Mouse (Mus musculus) fibroblast of lung, adult 2 months (primary cell): Measurements from ENCODE around the gene Ankdd1a.

Experiments used
- DNase-seq: peaks from one replicate; pipeline ENCODE4 v3.0.0-alpha.2; 2011; ENCODE audit warnings: low read depth

Ankdd1a gene

DNA sequence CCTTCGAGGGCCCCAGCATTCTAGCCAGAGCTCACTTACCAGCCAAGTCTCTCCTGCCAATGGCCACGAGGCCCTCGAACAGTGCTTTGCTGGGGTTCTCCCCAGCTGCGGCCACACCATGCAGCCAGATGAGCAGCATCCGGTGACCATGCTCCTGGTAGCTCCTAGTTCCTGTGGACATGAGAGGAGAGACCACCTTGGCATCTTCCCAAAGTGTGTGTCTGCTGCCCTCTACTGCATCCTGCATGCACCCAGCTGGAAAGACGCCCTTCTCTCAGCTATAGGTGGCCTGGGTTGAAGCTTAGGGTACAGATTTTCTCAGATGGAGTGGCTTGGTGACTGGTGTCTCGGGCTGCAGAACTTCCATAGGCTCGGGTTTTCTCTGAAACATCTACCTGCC, 17.8 kb downstream of the Ankdd1a start:
- DNase-seq: no peak

DNA sequence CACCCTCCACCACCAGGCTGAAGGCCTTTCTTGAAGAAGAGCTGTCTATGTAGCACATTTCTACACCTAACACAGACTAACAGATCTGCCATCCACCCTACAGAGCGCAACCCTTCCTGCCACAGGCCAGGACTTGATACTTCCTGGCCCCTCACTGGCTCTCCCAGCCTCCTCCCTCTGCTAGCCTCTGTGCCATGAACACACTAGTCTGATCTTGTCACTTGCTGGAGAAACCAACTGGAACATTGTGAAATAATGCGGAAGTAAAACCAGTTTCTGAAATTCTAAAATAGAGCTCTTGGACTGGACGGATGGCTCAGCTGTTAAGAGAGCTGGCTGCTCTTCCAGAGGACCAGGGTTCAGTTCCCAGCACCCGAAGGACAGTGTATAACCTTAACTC, 27.1 kb downstream of the Ankdd1a start:
- no peak for DNase-seq

DNA sequence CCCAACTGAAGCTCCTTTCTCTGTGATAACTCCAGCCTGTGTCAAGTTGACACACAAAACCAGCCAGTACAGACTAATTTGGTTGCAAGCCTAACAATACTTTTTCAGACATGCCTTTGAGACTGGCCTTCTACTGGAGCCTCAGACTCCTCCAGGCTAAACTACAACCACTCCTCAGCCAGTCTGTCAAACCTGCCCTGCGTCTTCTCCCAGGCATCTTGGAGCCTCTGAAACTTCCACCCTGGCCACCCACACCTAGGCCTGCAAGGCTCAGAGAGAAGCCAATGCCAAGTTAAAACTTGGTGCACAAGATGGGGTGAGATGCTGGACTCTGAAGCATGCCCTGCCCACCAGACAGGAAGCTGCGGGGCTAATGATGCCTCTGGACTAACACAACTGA, 27.6 kb downstream of the Ankdd1a start:
- DNase-seq: no peak

DNA sequence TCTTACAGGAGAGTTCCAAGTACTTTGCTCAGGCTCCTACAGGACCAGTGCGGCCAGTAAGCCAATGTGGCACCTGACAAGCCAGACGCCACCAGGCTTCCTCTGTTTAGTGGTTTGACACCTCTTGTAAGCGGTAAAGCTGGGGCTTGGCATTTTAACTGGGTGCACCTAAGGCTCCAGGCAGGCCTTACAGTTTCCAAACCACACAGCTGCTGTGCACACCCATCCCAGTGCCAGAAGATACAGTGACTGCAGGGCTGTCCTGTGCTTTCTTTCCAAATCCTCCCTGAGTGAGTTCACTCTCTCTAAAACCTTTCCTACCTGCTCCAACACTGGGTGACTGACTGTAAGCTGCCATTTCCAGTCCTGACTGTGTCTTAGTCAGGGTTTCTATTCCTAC, 28.5 kb downstream of the Ankdd1a start:
- no peak for DNase-seq

DNA sequence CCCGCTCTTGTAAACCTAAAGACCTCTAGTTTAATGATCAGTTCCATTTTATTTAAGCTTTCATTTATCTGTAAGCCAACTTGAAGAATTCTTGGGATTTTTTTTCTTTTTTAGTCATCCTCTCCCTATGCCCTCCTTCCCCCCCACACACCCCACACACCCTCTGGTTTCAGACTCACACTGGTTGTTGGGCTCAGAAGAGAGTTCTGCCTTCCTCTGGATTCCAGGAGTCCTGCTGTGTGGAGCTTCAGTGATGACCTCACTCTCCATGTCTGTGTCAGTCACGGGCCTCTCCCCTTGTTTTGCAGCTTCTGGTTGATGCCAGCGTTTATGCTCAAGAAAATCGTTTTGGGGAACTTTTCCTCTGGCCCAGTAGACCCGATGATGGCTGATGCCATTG, 39.9 kb downstream of the Ankdd1a start:
- DNase-seq: no peak

DNA sequence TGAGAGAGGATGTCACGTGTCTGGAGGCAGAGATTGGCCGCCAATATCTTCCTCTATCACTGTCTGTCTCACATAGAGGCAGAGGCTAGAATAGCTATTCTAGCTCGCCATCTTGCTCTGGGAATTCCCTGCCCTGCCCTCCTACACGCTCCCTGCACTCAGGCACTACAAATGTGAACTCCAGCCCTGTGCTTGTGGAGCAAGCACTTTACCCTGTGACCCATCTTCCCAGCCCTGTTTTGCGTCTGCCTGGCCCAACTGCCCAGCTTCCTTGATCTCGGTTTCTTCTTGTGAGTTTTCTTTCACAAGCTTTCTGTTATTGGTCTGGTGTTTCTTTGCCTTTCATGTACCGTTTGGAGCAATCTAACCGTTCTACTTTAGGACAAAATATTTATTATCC, 40.8 kb downstream of the Ankdd1a start:
- no peak for DNase-seq

DNA sequence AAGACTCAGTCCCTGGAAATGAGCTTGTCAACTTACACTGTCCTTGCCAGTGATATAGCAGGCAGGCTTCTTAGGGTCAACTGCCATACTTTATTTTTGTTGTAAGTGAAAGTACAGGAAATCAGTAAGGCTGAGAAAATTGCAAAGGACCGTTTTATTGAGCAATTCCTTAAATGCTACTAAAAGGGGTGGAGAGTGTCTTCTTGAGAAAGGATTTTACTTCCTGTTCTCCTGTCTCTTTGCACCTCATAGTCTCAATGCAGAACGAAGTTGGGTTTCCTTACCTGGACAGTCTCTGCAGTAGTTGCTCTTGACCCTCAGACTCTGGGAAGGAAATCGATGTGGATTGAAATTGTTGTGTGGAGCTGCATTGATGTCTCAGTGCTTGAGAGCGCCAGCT, 47.2 kb downstream of the Ankdd1a start:
- DNase-seq: no peak

DNA sequence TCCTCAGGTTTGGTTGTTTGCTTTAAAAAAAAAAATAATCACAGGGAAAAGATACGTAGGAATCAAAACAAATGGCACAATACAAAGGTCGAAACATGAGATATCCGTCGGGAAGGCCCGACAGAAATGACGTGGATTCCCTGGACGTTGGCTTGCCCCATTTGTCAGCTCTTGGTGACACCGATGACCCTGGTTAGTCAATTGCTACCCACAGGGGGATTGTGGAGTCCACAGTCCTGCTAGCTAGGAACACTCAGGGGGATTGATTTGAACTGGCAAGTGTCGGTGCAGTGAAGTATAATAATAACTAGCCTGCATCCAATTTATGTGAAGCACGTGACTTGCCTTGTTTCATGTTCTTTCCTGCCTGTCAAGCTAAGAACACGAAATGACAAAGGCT, 52.3 kb downstream of the Ankdd1a start:
- DNase-seq: no peak

DNA sequence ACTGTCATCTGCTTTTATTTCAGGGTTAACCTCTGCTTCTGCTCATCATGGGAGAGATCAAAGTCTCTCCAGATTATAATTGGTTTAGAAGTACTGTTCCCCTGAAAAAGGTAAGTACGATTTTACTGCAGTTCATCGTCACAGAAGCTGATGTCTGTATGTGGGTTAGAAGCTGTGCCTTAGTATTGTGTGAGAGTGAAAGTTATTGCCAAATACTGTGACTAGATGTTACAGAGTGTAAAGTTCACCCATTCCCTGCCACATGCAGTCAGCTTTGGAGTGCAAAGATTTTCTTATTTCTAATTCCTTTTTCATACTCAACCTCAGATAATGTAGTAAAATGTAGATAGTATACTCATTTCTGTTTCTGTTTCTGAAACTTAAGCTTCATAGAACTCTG, 54.8 kb downstream of the Ankdd1a start:
- no peak for DNase-seq

DNA sequence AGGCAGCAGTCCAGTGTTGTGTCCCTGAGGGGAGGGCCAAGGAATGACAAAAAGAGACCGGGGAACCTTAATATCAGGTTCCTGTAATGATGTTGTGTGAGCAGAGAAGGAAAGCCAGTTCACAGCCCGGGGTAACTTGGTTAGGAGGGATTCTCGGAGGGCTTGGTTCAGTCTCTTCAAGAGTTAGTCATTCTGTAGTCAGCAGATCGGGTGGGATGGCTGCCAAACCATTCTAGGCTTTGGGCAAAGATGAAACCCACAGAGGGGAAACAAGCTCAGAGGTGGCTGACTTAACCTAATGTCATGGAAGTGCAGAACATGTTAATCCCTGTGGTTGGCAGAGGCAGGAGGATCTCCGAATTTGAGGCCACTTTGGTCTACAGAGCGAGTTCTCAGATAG, 55.8 kb downstream of the Ankdd1a start:
- peak; percentile 64 for DNase-seq

DNA sequence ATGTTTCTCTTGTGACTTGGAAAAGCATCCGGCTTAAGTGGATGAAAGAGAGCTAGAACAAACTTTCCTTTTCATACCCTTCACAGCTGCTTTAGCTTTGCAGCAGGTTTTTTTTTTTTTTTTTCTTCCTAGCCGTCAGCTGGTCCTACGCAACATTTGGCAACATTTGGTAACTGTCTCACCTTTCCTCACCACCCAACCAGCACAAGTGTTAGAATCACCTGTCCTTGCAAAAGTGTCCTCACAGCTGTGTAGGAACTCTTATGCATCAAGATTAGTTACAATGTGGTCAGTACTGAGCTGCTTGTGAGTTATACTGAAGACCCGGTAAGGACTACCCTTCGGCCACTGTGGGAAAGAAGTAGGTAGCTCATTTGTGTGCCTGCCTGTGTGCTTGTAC, 57.4 kb downstream of the Ankdd1a start:
- DNase-seq: no peak

DNA sequence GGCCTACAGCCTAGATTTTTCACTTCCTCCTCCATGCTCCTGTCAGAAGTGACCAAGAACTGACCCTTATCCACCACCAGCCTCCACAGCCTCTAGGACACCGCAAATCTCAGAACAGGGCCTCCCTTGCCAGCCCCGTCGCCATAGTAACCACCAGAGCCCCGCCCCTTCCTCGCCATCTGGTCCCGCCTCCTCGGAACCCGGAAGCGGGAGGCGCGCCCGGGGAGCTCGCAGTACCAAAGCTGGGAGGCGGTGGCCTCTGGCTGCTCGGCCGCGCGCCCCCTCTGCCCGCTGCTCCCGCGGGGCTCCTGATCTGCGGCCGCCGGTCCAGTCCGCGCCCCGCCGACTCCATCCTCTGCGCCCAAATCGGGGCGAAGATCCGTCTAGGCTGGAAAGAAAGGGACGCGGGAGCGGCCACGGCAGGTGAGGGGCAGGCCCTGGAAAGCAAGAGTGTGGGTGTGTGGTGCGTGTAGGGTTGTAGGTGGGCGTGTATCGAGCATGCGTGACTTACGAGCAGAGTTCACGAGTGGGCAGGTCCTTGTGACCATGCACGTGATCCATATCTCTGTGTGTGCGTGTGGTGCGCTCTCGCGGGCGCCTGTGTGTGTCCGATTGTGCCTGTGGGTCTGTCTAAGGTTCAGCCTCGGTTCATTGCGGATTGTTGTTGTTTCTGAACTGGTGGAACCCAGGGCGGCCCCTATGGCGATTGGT, 59.1 kb downstream of the Ankdd1a start, which contains the start of gene Spg21:
Gene Spg21 (plus strand): TSS at position 216 of the 711 bp plus-strand sequence.
- peak; percentile 82 for DNase-seq

DNA sequence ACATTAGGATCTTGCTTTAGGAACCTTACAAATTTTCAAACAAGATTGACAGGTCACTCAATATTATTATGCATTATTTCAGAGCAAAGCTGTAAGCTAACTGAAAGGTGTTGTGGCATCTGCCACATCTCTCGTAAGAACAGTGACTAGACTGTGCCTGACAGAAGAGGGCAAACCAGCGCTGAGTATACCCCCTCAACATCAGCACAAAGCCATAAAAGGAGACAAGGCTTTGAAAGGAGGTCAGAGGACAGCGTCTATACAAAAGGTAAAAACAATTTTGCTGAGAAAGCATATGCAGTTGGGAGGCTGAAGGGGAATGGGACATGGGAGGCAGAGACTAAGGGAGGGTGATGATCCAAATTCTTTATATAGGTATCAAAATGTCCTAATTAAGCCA, 59.8 kb downstream of the Ankdd1a start:
- DNase-seq: no peak

DNA sequence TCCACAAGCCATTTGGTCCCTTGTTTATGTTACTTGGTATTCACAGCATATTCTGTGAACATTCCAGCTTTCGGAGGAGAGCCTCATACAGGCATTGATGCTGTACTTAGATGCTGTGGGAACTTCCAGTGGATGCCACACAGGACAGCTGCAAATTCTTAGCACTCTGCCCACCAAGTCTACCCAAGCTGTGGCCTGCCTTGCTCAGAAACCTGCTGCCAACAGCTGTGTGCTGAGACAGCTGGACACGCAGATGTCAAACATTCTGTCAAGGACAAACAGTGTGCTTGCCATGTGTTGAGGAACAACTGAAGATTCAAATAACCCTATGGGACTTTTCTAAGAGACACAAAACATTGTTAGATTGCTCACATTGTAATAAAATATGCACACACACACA, 61.0 kb downstream of the Ankdd1a start:
- DNase-seq: no peak

DNA sequence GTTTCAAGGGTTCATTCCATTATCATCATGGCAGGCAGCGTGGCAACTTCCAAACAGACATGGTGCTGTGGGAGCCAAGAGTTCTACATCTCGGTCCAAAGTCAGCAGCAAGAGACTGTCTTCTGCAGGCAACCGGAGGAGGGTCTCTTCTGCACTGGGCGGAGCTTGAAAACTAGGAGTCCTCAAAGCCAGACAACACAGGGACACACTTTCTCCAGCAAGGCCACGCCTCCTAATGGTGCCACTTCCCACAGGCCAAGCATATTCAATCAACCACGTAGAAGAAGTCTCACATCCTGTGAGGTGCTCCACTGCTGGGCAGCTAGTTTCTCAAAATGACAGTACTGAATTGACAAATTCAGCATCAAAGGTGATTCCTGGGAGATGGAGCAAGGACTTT, 72.0 kb downstream of the Ankdd1a start:
- no peak for DNase-seq

DNA sequence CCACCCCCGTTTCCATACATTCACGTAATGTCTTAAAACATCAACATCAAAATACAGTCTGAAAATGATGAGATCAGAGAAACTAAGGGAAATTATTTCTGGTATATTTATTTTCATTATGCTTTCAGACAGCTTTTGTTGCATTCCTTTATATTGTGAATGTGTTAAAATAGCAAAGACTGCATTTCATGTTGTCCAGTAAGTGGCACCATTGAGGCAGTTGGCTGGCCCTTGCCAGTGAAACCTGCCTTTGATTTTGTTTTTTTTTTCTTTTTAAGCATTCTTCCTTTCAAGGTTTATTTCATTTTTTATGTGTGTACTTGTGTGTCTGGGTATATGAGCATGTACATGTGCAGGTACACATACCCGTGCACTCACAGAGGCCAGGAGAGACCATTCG, 75.3 kb downstream of the Ankdd1a start:
- DNase-seq: no peak
